Mouse (Mus musculus) midbrain, embryonic 14.5 days (tissue): Measurements from ENCODE around the gene 2210408I21Rik. TPM values are rescaled to one million over a fixed set of nuclear protein-coding genes. Genes with fewer than 3 reads are reported as not detected.
"Not testable (repeated sequence)": the region's sequence is repeated elsewhere in the genome, so short reads cannot be mapped to it uniquely, and the experiment has no call there.

Experiments
- ATAC-seq: fragments of 200-750 bp; cut with Nextera tagmentation; 2 replicates; pipeline ENCODE4 v1.8.0; 2017; ENCODE audit warnings: moderate number of reproducible peaks, moderate library complexity; ENCODE audit not compliant: low FRiP score, low TSS enrichment
- DNase-seq: peaks from one replicate; pipeline ENCODE4 v3.0.0-alpha.2; 2015
- H3K27ac ChIP-seq: fragments of 300-500 bp; sonication (generic); replicated peaks from 2 replicates; pipeline ENCODE4 v1.5.1; 2014; ENCODE audit warnings: mild to moderate bottlenecking, low read depth, low read length, moderate library complexity
- H3K27me3 ChIP-seq: fragments of 300-500 bp; sonication (generic); 2 replicates; pipeline ENCODE4 v1.6.1; 2014; ENCODE audit warnings: low read length, control low read depth, mixed read lengths; ENCODE audit not compliant: control insufficient read depth, insufficient read depth
- H3K36me3 ChIP-seq: fragments of 300-500 bp; sonication (generic); 2 replicates; pipeline ENCODE4 v1.6.1; 2014; ENCODE audit warnings: low read length, control low read depth; ENCODE audit not compliant: control insufficient read depth, insufficient read depth
- H3K4me1 ChIP-seq: fragments of 300-500 bp; sonication (generic); 2 replicates; pipeline ENCODE4 v1.6.1; 2014; ENCODE audit warnings: mild to moderate bottlenecking, antibody characterized with exemption, low read length, control low read depth; ENCODE audit not compliant: control insufficient read depth, insufficient read depth
- H3K4me2 ChIP-seq: fragments of 300-500 bp; sonication (generic); 2 replicates; pipeline ENCODE4 v1.6.1; 2014; ENCODE audit warnings: mild to moderate bottlenecking, low read length, moderate library complexity
- H3K4me3 ChIP-seq: fragments of 300-500 bp; sonication (generic); replicated peaks from 2 replicates; pipeline ENCODE4 v1.5.1; 2014; ENCODE audit warnings: low read depth, low read length
- H3K9ac ChIP-seq: fragments of 300-500 bp; sonication (generic); replicated peaks from 2 replicates; pipeline ENCODE4 v1.6.1; 2014; ENCODE audit warnings: mild to moderate bottlenecking, low read length, moderate library complexity
- H3K9me3 ChIP-seq: fragments of 300-500 bp; sonication (generic); 2 replicates; pipeline ENCODE4 v1.6.1; 2016; ENCODE audit warnings: low read length, control low read depth, mixed read lengths; ENCODE audit not compliant: control insufficient read depth
- WGBS: fragments of 180-500 bp; shearing (Covaris S2); extraction: QIAGEN DNeasy Blood & Tissue Kit; methylation state at CpG from one replicate; pipeline ENCODE4 v1.1.7; 2014; 5-methylcytosine and 5-hydroxymethylcytosine counted together
- polyA plus RNA-seq: library from polyadenylated mRNA; unstranded; fragments of >200 nt; fragmentation: Nextera tagmentation; extraction: Ambion mirVana; gene quantifications from 2 replicates; pipeline ENCODE4 v1.2.1, GENCODE M21; 2014

The 2210408I21Rik gene
- polyA plus RNA-seq: 12.2 and 17.0 TPM in 2 replicates

- peak; percentile 97 for ATAC-seq
- H3K9ac ChIP-seq: peak within 1 kb of the TSS; percentile 86
- peaks cover 17% of the 10 kb centered on the region for H3K4me1 ChIP-seq
- H3K4me2 ChIP-seq: peak within 1 kb of the TSS; percentile 68
- H3K9me3 ChIP-seq: no peaks in the 10 kb centered on the region
- H3K27me3 ChIP-seq: no peaks in the 10 kb centered on the region
- peak within 1 kb of the TSS; percentile 97 for H3K4me3 ChIP-seq
- DNase-seq: peak; percentile 96
- WGBS: under 1% methylated on average over 65 of the region's 65 CpGs
- peak within 1 kb of the TSS; percentile 91 for H3K27ac ChIP-seq
- H3K36me3 ChIP-seq: no peaks in the 10 kb centered on the region
These were observed at the start of gene 2210408I21Rik, which contains the start of gene Slf1 for GRCm38 (mm10) chr13:77134931-77135620. Gene 2210408I21Rik, plus strand, starts transcription at chr13:77135540. Gene Slf1, minus strand, starts transcription at chr13:77135473.

GRCm38 (mm10) chr13:77092876-77093275 lies 42.5 kb upstream of the 2210408I21Rik start:
- not testable (repeated sequence) for H3K27ac ChIP-seq, ATAC-seq, H3K27me3 ChIP-seq, DNase-seq, H3K9ac ChIP-seq, H3K4me1 ChIP-seq, H3K4me3 ChIP-seq, H3K4me2 ChIP-seq, H3K9me3 ChIP-seq, H3K36me3 ChIP-seq
- WGBS: 94% methylated on average over 1 of the region's 1 CpGs

GRCm38 (mm10) chr13:77107734-77108133 lies 27.6 kb upstream of the 2210408I21Rik start:
- Histone ChIP-seq H3K27ac (no peak overlapping the region), H3K9ac (no peak overlapping the region), H3K36me3 (0 out of 2 replicates have a peak, but pooled peaks cover 5% of the 10 kb centered on the region), H3K4me1 (no peaks in the 10 kb centered on the region), H3K9me3 (no peaks in the 10 kb centered on the region), H3K4me3 (no peak overlapping the region), H3K27me3 (no peaks in the 10 kb centered on the region), H3K4me2 (no peak overlapping the region)
- no peak for ATAC-seq
- DNase-seq: no peak

- DNase-seq: no peak
- no peaks in the 10 kb centered on the region for H3K27me3 ChIP-seq
- no peaks in the 10 kb centered on the region for H3K4me1 ChIP-seq
- H3K4me3 ChIP-seq: no peak overlapping the region
- no peak overlapping the region for H3K27ac ChIP-seq
- no peak overlapping the region for H3K9ac ChIP-seq
- no peaks in the 10 kb centered on the region for H3K9me3 ChIP-seq
- H3K36me3 ChIP-seq: no peaks in the 10 kb centered on the region
- WGBS: 92% methylated on average over 4 of the region's 4 CpGs
- H3K4me2 ChIP-seq: no peak overlapping the region
- no peak for ATAC-seq
These were observed 16.6 kb upstream of the 2210408I21Rik start for GRCm38 (mm10) chr13:77118695-77119094.

- no peaks in the 10 kb centered on the region for H3K9me3 ChIP-seq
- no peak overlapping the region for H3K27ac ChIP-seq
- no peak overlapping the region for H3K9ac ChIP-seq
- H3K4me2 ChIP-seq: no peak overlapping the region
- DNase-seq (no peak), ATAC-seq (no peak)
- no peaks in the 10 kb centered on the region for H3K27me3 ChIP-seq
- WGBS: 72% methylated on average over 3 of the region's 3 CpGs
- H3K4me3 ChIP-seq: no peak overlapping the region
- no peaks in the 10 kb centered on the region for H3K36me3 ChIP-seq
- no peaks in the 10 kb centered on the region for H3K4me1 ChIP-seq
These were observed 10.2 kb upstream of the 2210408I21Rik start for GRCm38 (mm10) chr13:77125159-77125558.

- DNase-seq: no peak
- Histone ChIP-seq H3K4me2 (no peak overlapping the region), H3K4me1 (peaks cover 5% of the 10 kb centered on the region), H3K9ac (no peak overlapping the region), H3K27me3 (no peaks in the 10 kb centered on the region), H3K4me3 (no peak overlapping the region), H3K36me3 (no peaks in the 10 kb centered on the region), H3K27ac (no peak overlapping the region), H3K9me3 (no peaks in the 10 kb centered on the region)
- 91% methylated on average over 2 of the region's 2 CpGs for WGBS
- no peak for ATAC-seq
These were observed 7.1 kb upstream of the 2210408I21Rik start for GRCm38 (mm10) chr13:77128240-77128639.

- 90% methylated on average over 2 of the region's 2 CpGs for WGBS
- Histone ChIP-seq H3K4me3 (no peak overlapping the region), H3K4me2 (no peak overlapping the region), H3K27me3 (no peaks in the 10 kb centered on the region), H3K9ac (no peak overlapping the region), H3K36me3 (no peaks in the 10 kb centered on the region), H3K9me3 (no peaks in the 10 kb centered on the region), H3K4me1 (peaks cover 13% of the 10 kb centered on the region), H3K27ac (no peak overlapping the region)
- no peak for ATAC-seq
- DNase-seq: no peak
These were observed 4.2 kb upstream of the 2210408I21Rik start for GRCm38 (mm10) chr13:77131132-77131531.

- no peaks in the 10 kb centered on the region for H3K9me3 ChIP-seq
- H3K27ac ChIP-seq: peak overlapping the region; percentile 91
- peak; percentile 69; the same call in 1 of the 2 replicates for ATAC-seq
- WGBS: 0% methylated on average over 11 of the region's 11 CpGs
- no peaks in the 10 kb centered on the region for H3K27me3 ChIP-seq
- H3K4me1 ChIP-seq: peaks cover 17% of the 10 kb centered on the region
- H3K4me2 ChIP-seq: peak overlapping the region; percentile 68
- peak overlapping the region; percentile 97 for H3K4me3 ChIP-seq
- DNase-seq: no peak
- H3K36me3 ChIP-seq: no peaks in the 10 kb centered on the region
- H3K9ac ChIP-seq: peak overlapping the region; percentile 86
These were observed 261 bp downstream of the 2210408I21Rik start for GRCm38 (mm10) chr13:77135621-77135981.

- no peak overlapping the region for H3K4me2 ChIP-seq
- no peak overlapping the region for H3K27ac ChIP-seq
- 0 out of 2 replicates have a peak, but pooled peaks cover 3% of the 10 kb centered on the region for H3K9me3 ChIP-seq
- H3K27me3 ChIP-seq: no peaks in the 10 kb centered on the region
- H3K9ac ChIP-seq: no peak overlapping the region
- DNase-seq (no peak), ATAC-seq (no peak)
- 91% methylated on average over 2 of the region's 2 CpGs for WGBS
- peaks cover 7% of the 10 kb centered on the region; the same call in 1 of the 2 replicates for H3K4me1 ChIP-seq
- no peaks in the 10 kb centered on the region for H3K36me3 ChIP-seq
- H3K4me3 ChIP-seq: no peak overlapping the region
These were observed 5.5 kb downstream of the 2210408I21Rik start for GRCm38 (mm10) chr13:77140890-77141289.
